Mouse (Mus musculus): Measurements from ENCODE around the gene Impdh2.

The Impdh2 gene

DNA sequence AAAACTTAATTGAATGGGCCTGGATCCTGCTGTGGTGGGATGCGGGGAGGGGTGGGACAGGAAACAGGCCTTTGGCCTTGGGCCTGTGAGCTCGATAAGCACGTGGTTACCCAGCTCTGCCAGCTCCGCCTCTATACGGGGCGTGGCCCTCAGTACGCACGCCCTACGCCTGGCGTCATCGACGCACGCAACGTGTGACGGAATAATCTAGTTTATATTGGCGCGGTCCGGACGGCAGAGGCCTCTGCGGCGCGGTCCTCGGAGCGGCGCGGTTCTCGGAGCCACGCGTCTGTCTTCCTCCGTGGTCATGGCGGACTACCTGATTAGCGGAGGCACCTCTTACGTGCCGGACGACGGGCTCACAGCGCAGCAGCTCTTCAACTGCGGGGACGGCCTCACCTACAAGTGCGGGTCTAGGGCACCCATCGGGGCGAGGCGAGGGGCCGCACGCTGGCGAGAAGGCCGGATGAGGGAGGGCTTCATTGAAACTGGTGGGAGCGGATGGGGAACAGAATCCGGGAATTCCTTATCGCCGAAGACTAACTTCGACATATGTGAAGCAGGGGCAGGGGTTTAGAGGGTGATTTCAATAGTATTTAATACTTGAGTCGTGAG lies at the start of gene Impdh2:
Gene Impdh2, plus strand, starts transcription at position 60 of the 615 bp plus-strand sequence.
- peak; percentile 100 for DNase-seq (ENCODE audit: low spot score)

DNA sequence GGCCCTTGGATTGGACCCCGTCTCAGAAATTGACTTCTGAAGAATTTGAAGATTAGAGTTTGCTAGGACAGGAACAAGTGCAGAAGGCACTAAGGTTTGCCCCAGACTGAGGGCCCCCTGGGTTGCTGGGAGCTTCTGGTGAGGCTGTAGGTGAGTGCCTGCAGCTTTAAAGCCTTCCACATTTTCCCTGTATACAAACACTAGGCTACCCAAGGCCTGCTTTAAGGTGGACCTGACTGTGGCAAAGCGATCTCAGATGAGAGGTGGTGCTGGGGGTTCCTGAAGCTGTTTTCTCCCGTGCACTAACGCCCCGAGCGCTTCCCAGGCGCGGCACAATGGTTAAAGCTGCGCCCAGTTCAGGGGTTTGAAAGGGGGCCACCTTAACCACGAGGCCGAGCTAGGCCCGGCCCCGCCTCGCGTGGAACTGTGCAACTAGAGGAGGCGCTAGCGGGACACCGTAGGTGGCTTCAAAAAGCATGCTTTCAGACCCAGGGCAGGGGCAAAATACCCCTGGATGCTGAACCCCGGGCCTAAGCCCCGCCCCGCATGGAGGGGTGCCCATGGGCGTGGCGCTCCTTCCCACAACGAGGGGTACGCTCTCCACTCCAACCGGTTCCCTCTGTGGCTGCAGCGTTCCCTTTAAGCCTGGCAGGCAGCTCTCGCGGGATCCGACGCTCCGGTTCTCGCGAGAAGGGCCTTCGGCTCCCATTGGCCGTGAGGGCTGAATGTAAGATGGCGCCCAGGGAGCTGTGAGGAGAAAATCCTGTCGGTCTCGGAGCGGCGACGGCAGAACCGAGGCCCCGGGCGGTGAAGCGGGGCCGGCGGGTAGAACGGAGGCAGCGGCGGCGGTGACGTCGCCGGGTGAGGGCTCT lies 43.5 kb upstream of the Impdh2 start, which contains the start of gene Qrich1:
Gene Qrich1, plus strand, starts transcription at position 427 of the 872 bp plus-strand sequence.
- DNase-seq (ENCODE audit: low spot score) = peak; percentile 99

DNA sequence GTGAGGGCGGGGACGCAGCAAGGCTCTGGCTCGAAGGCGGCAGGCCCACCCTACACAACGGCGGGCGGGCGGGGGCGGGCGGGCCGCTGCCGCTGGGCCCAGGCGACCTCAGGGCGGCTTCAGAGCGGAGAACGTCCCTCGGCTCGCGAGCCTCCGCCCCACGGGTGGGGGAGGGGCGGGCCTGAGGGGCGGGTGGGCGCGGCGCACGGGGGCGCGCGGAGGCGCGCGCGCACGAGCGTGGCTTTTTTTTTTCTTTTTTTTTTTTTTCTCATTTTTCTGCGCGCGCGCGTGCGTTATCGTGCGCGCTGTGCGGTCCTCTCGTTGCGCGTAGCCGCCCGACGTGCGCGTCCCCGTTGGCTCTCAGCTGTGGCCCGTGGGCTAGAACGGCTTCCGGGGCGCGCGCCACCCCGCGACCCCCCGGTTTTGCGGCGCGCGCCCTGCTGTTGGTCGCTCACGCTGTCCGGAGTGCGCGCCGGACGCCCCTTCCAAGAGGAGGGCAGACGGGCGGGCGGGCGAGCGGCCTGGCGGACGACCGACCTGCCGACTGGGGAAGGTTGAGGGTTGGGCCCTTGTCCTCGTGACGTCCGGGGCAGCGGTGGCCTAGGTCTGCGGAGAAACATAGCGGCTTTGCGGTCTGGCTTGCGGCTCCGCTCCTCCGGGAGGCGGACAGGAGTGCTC lies 42.7 kb upstream of the Impdh2 start:
- peak; percentile 94 for DNase-seq (ENCODE audit: low spot score)

DNA sequence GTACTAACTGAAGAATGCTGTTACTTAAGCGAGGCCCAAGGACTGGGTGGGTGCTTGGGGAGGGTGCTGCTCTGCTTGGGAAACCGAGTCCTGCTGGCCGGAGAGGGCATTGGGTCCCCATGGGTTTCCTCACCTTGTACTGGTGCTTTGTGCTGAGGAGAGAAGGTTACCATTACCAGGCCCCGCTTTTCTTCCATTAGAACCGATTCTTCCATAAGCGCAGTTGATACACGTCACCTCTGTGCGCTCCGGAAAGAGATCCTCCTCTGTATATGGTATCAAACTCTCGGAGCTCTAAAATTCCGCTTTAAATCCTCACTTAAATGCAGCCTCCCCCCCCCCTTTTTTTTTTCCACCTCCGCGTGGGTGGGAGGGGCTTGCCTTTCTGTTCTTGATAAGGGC lies 42.2 kb upstream of the Impdh2 start:
- DNase-seq (ENCODE audit: low spot score) = peak; percentile 73

DNA sequence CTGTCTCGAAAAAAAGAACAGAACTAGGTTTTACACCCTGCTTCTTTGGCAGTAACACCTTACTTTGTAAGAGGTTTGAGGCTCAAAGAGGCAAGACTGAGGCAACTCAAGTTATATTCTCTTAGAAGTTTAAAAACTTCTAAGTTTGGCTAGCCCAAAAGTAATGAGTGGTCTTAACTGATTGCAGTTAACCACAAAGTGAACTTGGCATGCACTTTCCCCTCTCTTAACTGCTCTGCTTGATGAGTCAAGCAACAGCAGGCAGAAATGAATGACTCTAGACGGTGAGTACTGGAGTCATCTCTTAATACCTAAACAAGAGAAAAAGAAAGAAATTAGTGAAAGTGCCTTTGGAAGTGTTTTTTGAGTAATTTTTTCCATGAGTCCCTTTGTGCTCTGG lies 38.5 kb upstream of the Impdh2 start:
- no peak for DNase-seq (ENCODE audit: low spot score)

DNA sequence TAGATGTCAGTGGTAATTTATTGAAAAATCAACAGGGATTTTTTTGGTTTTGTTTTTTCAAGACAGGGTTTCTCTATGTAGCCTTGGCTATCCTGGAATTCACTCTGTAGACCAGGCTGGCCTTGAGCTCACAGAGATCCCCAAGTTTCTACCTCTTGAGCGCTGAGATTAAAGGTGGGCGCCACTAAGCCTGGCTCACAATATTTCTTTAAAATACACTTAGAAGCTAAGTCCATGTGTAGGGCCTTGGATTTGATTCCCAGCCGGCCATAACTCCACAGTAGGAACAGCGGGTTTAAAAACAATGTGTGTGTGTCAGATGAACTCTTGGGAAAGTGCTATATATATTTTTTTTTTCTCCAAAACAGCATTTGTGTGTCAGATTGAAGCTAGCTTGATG lies 36.7 kb upstream of the Impdh2 start:
- no peak for DNase-seq (ENCODE audit: low spot score)

DNA sequence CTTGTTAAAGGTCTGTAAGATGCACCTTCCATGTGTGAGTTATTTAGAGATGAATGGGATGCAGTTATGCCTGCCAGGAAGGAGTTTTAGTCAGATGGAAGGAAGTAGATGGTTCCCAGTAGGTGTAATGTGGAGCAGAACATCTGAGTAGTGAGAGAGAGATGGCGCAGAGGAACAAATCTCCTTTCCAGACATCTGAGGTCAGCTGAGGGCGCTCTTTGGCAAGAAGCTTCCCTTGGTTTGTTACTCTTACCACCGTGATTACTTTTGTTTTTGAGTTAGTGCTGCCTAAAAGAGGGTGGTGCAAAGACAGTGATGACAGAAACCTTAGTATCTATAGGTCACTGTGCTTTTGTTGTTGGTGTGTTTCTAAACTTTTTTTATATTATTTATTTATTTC lies 34.7 kb upstream of the Impdh2 start:
- no peak for DNase-seq (ENCODE audit: low spot score)

- DNase-seq (ENCODE audit: low spot score) = no peak
Measured at GRCm38 (mm10) chr9:108530954-108531353, 29.1 kb upstream of the Impdh2 start.

- no peak for DNase-seq (ENCODE audit: low spot score)
Measured at GRCm38 (mm10) chr9:108531496-108531895, 28.6 kb upstream of the Impdh2 start.

DNA sequence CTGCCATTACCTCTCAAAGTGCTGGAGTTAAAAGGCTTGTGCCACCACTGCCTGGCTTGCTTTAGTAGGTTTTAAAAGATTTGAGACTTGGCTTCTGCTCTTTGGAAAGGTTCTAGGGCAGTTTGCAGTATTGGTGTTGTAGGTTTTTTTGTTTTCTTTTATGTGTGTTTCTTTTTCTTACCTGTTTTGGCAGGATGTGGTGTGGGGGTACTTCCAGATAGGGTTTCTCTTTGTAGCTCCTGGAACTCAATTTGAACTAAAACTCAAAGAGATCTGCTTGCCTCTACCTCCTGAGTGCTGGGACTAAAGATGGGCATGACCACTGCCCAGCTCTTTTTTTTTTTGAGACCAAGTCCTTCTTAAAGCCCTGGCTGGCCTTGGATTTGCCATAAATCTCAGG lies 19.2 kb upstream of the Impdh2 start:
- no peak for DNase-seq (ENCODE audit: low spot score)

GRCm38 (mm10) chr9:108545986-108546385 lies 14.1 kb upstream of the Impdh2 start:
- DNase-seq (ENCODE audit: low spot score) = no peak

DNA sequence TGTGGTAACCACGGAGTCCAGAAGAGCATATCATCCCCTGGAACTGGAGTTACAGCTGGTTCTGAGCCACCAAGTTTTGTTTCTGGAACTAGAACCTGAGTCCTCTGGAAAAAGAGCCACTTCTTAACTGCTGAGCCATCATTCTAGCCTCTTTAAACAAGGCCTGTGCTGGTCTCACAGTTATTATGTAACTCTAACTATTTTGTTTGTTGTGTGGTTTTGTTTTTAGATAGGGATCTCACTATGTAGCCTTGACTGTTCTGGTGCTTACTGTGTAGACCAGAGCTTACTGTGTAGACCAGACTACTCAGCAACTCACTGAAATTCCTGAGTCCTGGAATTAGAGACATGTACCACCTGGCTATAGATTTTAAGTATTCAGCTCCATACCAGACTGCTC lies 13.2 kb upstream of the Impdh2 start:
- no peak for DNase-seq (ENCODE audit: low spot score)

GRCm38 (mm10) chr9:108559169-108559568 lies 917 bp upstream of the Impdh2 start:
- DNase-seq (ENCODE audit: low spot score) = no peak

GRCm38 (mm10) chr9:108563671-108564070 lies 3.6 kb downstream of the Impdh2 start:
- no peak for DNase-seq (ENCODE audit: low spot score)

DNA sequence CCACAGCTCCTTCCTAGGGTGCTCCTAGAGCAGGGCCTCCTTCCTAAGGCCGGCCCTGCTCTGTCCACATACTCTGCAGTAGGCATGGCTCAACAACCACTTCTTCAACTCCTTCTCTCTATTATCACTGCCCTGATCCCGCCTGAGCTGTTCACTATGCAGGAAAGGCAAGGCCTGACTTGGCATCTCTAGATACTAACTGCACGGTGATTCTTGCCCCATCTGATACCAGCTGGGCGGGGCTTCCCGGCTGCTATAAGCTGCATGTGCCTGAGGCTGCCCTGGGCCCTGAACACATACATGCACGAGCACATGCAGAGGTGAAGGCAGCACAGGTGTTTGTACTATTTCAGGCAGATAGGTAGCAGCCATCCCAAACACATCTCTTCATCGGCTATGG lies 4.0 kb downstream of the Impdh2 start:
- DNase-seq (ENCODE audit: low spot score) = no peak

- DNase-seq (ENCODE audit: low spot score) = no peak
Measured at GRCm38 (mm10) chr9:108565881-108566814, 6.1 kb downstream of the Impdh2 start.

- DNase-seq (ENCODE audit: low spot score) = peak; percentile 98
Measured at GRCm38 (mm10) chr9:108566815-108567776, 7.0 kb downstream of the Impdh2 start, which contains the start of gene Ndufaf3. Ndufaf3 (minus strand) TSS chr9:108567434.

DNA sequence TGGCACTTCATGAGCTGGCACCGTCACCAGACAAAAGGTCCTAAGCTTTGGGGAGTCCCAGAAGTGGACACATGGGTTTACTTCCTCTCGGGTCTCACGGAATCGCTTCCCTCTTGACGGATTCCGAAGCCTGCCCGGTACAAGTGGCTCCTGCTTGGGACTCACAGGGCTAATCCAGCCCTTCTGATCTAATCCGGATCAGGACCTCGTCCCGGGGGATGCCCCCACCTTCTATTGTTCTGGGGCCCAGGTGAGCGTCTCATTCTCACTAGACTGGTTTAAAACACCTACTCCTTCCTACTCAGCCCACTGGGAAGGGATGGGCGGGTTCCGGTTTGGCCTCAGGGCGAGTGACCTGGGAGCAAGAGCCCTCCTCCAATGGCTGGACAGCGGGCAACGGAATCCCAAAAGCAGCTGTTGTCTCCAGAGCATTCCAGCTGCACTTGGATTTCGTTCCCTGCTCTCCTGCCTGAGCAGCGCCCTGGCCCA lies 7.9 kb downstream of the Impdh2 start:
- no peak for DNase-seq (ENCODE audit: low spot score)

DNA sequence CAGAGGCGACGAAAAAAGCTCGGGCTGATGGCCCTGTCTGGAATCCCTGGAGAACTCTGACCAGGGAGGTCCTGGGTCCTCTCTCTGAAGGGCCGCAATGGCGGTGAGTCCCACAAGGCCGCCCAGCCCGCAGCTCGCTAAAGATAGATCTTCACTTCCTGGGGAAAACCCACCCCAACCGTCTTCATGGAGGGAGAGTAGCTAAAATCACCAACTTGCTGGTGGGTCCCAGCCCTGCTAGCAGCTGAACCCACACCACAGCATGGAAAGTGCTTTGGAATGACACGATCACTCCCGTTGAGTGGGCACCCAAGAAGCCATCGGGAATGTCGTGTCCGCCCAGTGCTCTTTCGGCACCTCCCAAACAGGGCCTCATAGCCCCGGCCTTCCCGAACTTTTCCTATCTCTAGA lies 8.4 kb downstream of the Impdh2 start:
- no peak for DNase-seq (ENCODE audit: low spot score)

Measured in embryo, embryonic 10 days (tissue).